Mouse (Mus musculus) neural tube, embryonic 15.5 days (tissue): ENCODE measurements around the gene Kmt5a. TPM values are rescaled to one million over a fixed set of nuclear protein-coding genes. Genes with fewer than 3 reads are reported as not detected.

Experiments
- ATAC-seq: fragments of 200-750 bp; cut with Nextera tagmentation; 2 replicates; pipeline ENCODE4 v1.8.0; 2017; ENCODE audit warnings: mild to moderate bottlenecking, moderate TSS enrichment, moderate library complexity; ENCODE audit not compliant: low FRiP score
- H3K27ac ChIP-seq: fragments of 300-500 bp; sonication (generic); replicated peaks from 2 replicates; pipeline ENCODE4 v1.5.1; 2015; ENCODE audit warnings: mild to moderate bottlenecking, inconsistent platforms
- H3K27me3 ChIP-seq: fragments of 300-500 bp; sonication (generic); replicated peaks from 2 replicates; pipeline ENCODE4 v1.6.1; 2015; ENCODE audit warnings: inconsistent platforms
- H3K36me3 ChIP-seq: fragments of 300-500 bp; sonication (generic); 2 replicates; pipeline ENCODE4 v1.6.1; 2015; ENCODE audit warnings: inconsistent platforms
- H3K4me1 ChIP-seq: fragments of 300-500 bp; sonication (generic); 2 replicates; pipeline ENCODE4 v1.6.1; 2015; ENCODE audit warnings: inconsistent platforms
- H3K4me2 ChIP-seq: fragments of 300-500 bp; sonication (generic); 2 replicates; pipeline ENCODE4 v1.6.1; 2015; ENCODE audit warnings: inconsistent platforms, mild to moderate bottlenecking, moderate library complexity
- H3K4me3 ChIP-seq: fragments of 300-500 bp; sonication (generic); replicated peaks from 2 replicates; pipeline ENCODE4 v1.5.1; 2015; ENCODE audit warnings: mild to moderate bottlenecking, inconsistent platforms
- H3K9ac ChIP-seq: fragments of 300-500 bp; sonication (generic); replicated peaks from 2 replicates; pipeline ENCODE4 v1.6.1; 2015; ENCODE audit warnings: mild to moderate bottlenecking, inconsistent platforms
- H3K9me3 ChIP-seq: fragments of 300-500 bp; sonication (generic); replicated peaks from 2 replicates; pipeline ENCODE4 v1.6.1; 2016; ENCODE audit warnings: inconsistent platforms
- WGBS: fragments of 180-500 bp; shearing (Covaris S2); methylation state at CpG from one replicate; pipeline ENCODE4 v1.1.7; 2015; ENCODE audit warnings: mixed read lengths; 5-methylcytosine and 5-hydroxymethylcytosine counted together
- polyA plus RNA-seq: library from polyadenylated mRNA; unstranded; fragments of >200 nt; fragmentation: Nextera tagmentation; extraction: Ambion mirVana; gene quantifications from 2 replicates; pipeline ENCODE4 v1.2.1, GENCODE M21; 2015

The Kmt5a gene
- polyA plus RNA-seq, 1 experiment from 2014 or later: 30.8 TPM

GRCm38 (mm10) chr5:124432398-124433012, 7.2 kb upstream of the Kmt5a start:
- no peak overlapping the region for H3K9ac ChIP-seq
- H3K27me3 ChIP-seq: no peaks in the 10 kb centered on the region
- H3K36me3 ChIP-seq: no peaks in the 10 kb centered on the region
- H3K4me2 ChIP-seq: no peak overlapping the region
- H3K9me3 ChIP-seq: no peaks in the 10 kb centered on the region
- no peak overlapping the region for H3K27ac ChIP-seq
- H3K4me3 ChIP-seq: no peak overlapping the region
- no peak for ATAC-seq
- no peaks in the 10 kb centered on the region for H3K4me1 ChIP-seq

- Histone ChIP-seq H3K4me1 (no peaks in the 10 kb centered on the region), H3K27ac (no peak overlapping the region), H3K4me2 (no peak overlapping the region), H3K4me3 (no peak overlapping the region), H3K9me3 (no peaks in the 10 kb centered on the region), H3K36me3 (no peaks in the 10 kb centered on the region), H3K9ac (no peak overlapping the region), H3K27me3 (no peaks in the 10 kb centered on the region)
- 81% methylated on average over 2 of the region's 2 CpGs for WGBS
- ATAC-seq: no peak
These were observed 6.7 kb upstream of the Kmt5a start for GRCm38 (mm10) chr5:124433048-124433447.

GRCm38 (mm10) chr5:124438229-124438628, 1.5 kb upstream of the Kmt5a start:
- peaks cover 17% of the 10 kb centered on the region for H3K4me1 ChIP-seq
- 92% methylated on average over 5 of the region's 5 CpGs for WGBS
- no peaks in the 10 kb centered on the region for H3K9me3 ChIP-seq
- H3K27me3 ChIP-seq: no peaks in the 10 kb centered on the region
- H3K4me3 ChIP-seq: no peak overlapping the region
- no peak overlapping the region for H3K27ac ChIP-seq
- no peak for ATAC-seq
- H3K9ac ChIP-seq: no peak overlapping the region
- H3K4me2 ChIP-seq: no peak overlapping the region
- no peaks in the 10 kb centered on the region for H3K36me3 ChIP-seq

GRCm38 (mm10) chr5:124438746-124439145, 984 bp upstream of the Kmt5a start:
- Histone ChIP-seq H3K4me2 (peak overlapping the region; percentile 100), H3K4me1 (peaks cover 17% of the 10 kb centered on the region), H3K27ac (no peak overlapping the region; the same call in 1 of the 2 replicates), H3K9ac (no peak overlapping the region), H3K9me3 (no peaks in the 10 kb centered on the region), H3K36me3 (no peaks in the 10 kb centered on the region), H3K27me3 (no peaks in the 10 kb centered on the region), H3K4me3 (peak overlapping the region; percentile 66; the same call in 1 of the 2 replicates)
- no peak for ATAC-seq
- WGBS: 70% methylated on average over 5 of the region's 5 CpGs

GRCm38 (mm10) chr5:124440094-124440701, 468 bp downstream of the Kmt5a start:
- Histone ChIP-seq H3K4me2 (peak overlapping the region; percentile 100), H3K9me3 (no peaks in the 10 kb centered on the region), H3K9ac (peak overlapping the region; percentile 61), H3K27me3 (no peaks in the 10 kb centered on the region), H3K4me1 (peaks cover 25% of the 10 kb centered on the region), H3K27ac (peak overlapping the region; percentile 73), H3K4me3 (peak overlapping the region; percentile 66), H3K36me3 (no peaks in the 10 kb centered on the region)
- peak; percentile 53 for ATAC-seq
- under 1% methylated on average over 30 of the region's 30 CpGs for WGBS

- peaks cover 6% of the 10 kb centered on the region for H3K36me3 ChIP-seq
- peaks cover 42% of the 10 kb centered on the region for H3K4me1 ChIP-seq
- no peak overlapping the region for H3K4me3 ChIP-seq
- no peak overlapping the region for H3K27ac ChIP-seq
- 96% methylated on average over 2 of the region's 2 CpGs for WGBS
- H3K9ac ChIP-seq: no peak overlapping the region
- H3K4me2 ChIP-seq: no peak overlapping the region
- no peaks in the 10 kb centered on the region for H3K27me3 ChIP-seq
- ATAC-seq: no peak
- H3K9me3 ChIP-seq: no peaks in the 10 kb centered on the region
These were observed 2.9 kb downstream of the Kmt5a start for GRCm38 (mm10) chr5:124442628-124443027.

- no peak overlapping the region for H3K4me3 ChIP-seq
- H3K4me1 ChIP-seq: peaks cover 48% of the 10 kb centered on the region
- H3K9me3 ChIP-seq: no peaks in the 10 kb centered on the region
- H3K4me2 ChIP-seq: peak overlapping the region; percentile 89
- WGBS: 57% methylated on average over 3 of the region's 3 CpGs
- H3K27ac ChIP-seq: no peak overlapping the region
- H3K27me3 ChIP-seq: no peaks in the 10 kb centered on the region
- ATAC-seq: no peak
- H3K9ac ChIP-seq: no peak overlapping the region
- peaks cover 20% of the 10 kb centered on the region for H3K36me3 ChIP-seq
These were observed 4.5 kb downstream of the Kmt5a start for GRCm38 (mm10) chr5:124444208-124444607.

GRCm38 (mm10) chr5:124444661-124445561, 5.2 kb downstream of the Kmt5a start:
- H3K27me3 ChIP-seq: no peaks in the 10 kb centered on the region
- H3K27ac ChIP-seq: peak overlapping the region; percentile 85
- peak overlapping the region; percentile 97 for H3K9ac ChIP-seq
- H3K4me3 ChIP-seq: peak overlapping the region; percentile 88
- peaks cover 51% of the 10 kb centered on the region for H3K4me1 ChIP-seq
- no peaks in the 10 kb centered on the region for H3K9me3 ChIP-seq
- ATAC-seq: peak; percentile 94
- 10% methylated on average over 29 of the region's 66 CpGs for WGBS
- peaks cover 27% of the 10 kb centered on the region for H3K36me3 ChIP-seq
- peak overlapping the region; percentile 89 for H3K4me2 ChIP-seq

GRCm38 (mm10) chr5:124445621-124446293, 6.0 kb downstream of the Kmt5a start:
- peak overlapping the region; percentile 89 for H3K4me2 ChIP-seq
- ATAC-seq: peak; percentile 36; the same call in 1 of the 2 replicates
- H3K9me3 ChIP-seq: no peaks in the 10 kb centered on the region
- H3K27me3 ChIP-seq: no peaks in the 10 kb centered on the region
- peak overlapping the region; percentile 88 for H3K4me3 ChIP-seq
- peaks cover 43% of the 10 kb centered on the region for H3K4me1 ChIP-seq
- under 1% methylated on average over 36 of the region's 77 CpGs for WGBS
- peaks cover 35% of the 10 kb centered on the region for H3K36me3 ChIP-seq
- H3K27ac ChIP-seq: peak overlapping the region; percentile 84
- peak overlapping the region; percentile 97 for H3K9ac ChIP-seq

- Histone ChIP-seq H3K27me3 (no peaks in the 10 kb centered on the region), H3K9me3 (no peaks in the 10 kb centered on the region), H3K27ac (0 out of 2 replicates have a peak overlapping the region, but pooled peaks have one; percentile 84), H3K9ac (peak overlapping the region; percentile 97), H3K4me1 (peaks cover 40% of the 10 kb centered on the region), H3K36me3 (peaks cover 42% of the 10 kb centered on the region), H3K4me3 (peak overlapping the region; percentile 88), H3K4me2 (peak overlapping the region; percentile 89)
- ATAC-seq: no peak
- WGBS: 3% methylated on average over 15 of the region's 15 CpGs
These were observed 6.7 kb downstream of the Kmt5a start for GRCm38 (mm10) chr5:124446301-124446881.

GRCm38 (mm10) chr5:124449494-124449893, 9.8 kb downstream of the Kmt5a start:
- H3K9me3 ChIP-seq: no peaks in the 10 kb centered on the region
- no peak for ATAC-seq
- H3K4me1 ChIP-seq: peaks cover 38% of the 10 kb centered on the region
- H3K4me2 ChIP-seq: no peak overlapping the region
- no peak overlapping the region for H3K4me3 ChIP-seq
- H3K27me3 ChIP-seq: no peaks in the 10 kb centered on the region
- peaks cover 68% of the 10 kb centered on the region for H3K36me3 ChIP-seq
- WGBS: 62% methylated on average over 6 of the region's 6 CpGs
- H3K27ac ChIP-seq: no peak overlapping the region
- no peak overlapping the region for H3K9ac ChIP-seq
